Mouse (Mus musculus): ENCODE measurements around the gene Cd79b. TPM values are rescaled to one million over a fixed set of nuclear protein-coding genes. Genes with fewer than 3 reads are reported as not detected.
A peak's percentile ranks its signal among the peaks of the same experiment; 100 is the strongest.

Gene Cd79b
- total and polyA plus RNA-seq, 3 experiments = 0.03 TPM; not detected in 2

DNA sequence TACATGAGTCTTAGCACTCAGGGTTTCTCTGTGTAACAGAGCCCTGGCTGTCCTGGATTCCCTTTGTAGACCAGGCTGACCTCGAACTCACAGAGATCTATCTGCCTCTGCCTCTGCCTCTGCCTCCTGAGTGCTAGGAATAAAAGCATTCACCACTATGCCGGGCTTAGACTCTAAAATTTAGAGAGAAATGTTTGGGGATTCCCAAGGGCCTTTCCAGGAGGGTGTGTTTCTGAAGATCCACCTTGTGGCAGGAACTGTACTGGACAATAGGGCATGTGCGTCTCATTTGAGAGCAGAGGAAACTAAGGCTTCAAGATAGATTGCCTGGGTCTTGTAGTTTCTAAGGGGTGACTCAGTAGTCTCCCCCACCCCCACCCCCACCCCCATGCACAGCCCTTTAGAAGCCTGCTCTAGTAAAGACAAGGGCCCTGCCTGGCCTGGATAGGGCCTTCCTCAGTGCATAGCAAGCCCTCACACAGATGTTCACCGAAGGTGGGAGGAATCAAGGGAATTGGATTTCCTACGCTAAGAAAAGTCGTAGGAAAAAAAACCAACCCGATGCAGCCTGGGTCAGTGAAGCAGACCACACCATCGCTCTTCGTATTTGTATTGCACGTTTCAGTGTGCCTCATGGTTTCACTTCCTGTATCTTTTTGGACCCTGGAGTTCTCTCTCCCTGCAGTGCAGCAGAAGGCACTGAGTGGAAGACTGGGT, 9.1 kb downstream of the Cd79b start:
- H3K4me1 ChIP-seq (ENCODE audit: insufficient read depth, low read depth, low read length) = no peaks in the 10 kb centered on the region; the same call in 1 of the 2 replicates
- no peak for ATAC-seq (ENCODE audit: extremely low read depth, insufficient number of reproducible peaks, low FRiP score, poor library complexity, severe bottlenecking)
- H3K27me3 ChIP-seq (ENCODE audit: insufficient read depth, low read length) = peaks cover 53% of the 10 kb centered on the region
- H3K9me3 ChIP-seq (replicated peaks) = no peaks in the 10 kb centered on the region
- no peak for DNase-seq (ENCODE audit: low spot score)
- H3K4me3 ChIP-seq (ENCODE audit: low read depth, low read length) = no peak overlapping the region
- TF ChIP-seq TAL1 (conservative IDR thresholded peaks at IDR 0.05; ENCODE audit: low read depth, low read length) (no peak), CTCF (IDR thresholded peaks at IDR 0.05; ENCODE audit: low read depth, low read length) (no peak), GATA1 (IDR thresholded peaks at IDR 0.05; ENCODE audit: borderline replicate concordance, low read length) (no peak), POLR2AphosphoS5 (IDR thresholded peaks at IDR 0.05; ENCODE audit: insufficient replicate concordance, low read depth, low read length) (no peak), GATA2 (IDR thresholded peaks at IDR 0.05; ENCODE audit: borderline replicate concordance, low read depth, low read length) (no peak)
- no peaks in the 10 kb centered on the region for H3K36me3 ChIP-seq (replicated peaks)

DNA sequence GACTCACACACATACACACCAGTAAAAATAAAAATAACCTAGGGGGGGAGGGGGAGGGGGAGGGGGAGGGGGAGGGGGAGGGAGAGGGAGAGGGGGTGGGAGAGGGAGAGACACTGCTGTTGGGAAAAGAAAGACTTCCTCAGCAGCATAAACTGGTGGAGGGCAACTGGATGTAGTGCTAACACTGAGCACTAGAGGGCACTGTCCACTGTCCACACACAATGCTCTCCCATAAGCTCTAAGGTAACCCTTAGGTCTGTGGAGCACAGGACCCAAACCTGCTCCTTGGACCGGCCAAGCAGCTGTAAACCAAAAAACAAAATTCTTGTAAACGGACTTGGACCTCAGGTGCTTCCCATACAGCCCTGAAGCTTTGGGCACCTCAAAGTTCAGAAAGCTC, 11.9 kb downstream of the Cd79b start:
- Histone ChIP-seq H3K36me3 (replicated peaks) (no peaks in the 10 kb centered on the region), H3K4me1 (ENCODE audit: insufficient read depth, low read depth, low read length) (no peaks in the 10 kb centered on the region), H3K9me3 (replicated peaks) (no peaks in the 10 kb centered on the region), H3K27me3 (ENCODE audit: insufficient read depth, low read length) (peaks cover 51% of the 10 kb centered on the region), H3K4me3 (ENCODE audit: low read depth, low read length) (no peak overlapping the region)
- TF ChIP-seq TAL1 (conservative IDR thresholded peaks at IDR 0.05; ENCODE audit: low read depth, low read length) (no peak), GATA2 (IDR thresholded peaks at IDR 0.05; ENCODE audit: borderline replicate concordance, low read depth, low read length) (no peak), POLR2AphosphoS5 (IDR thresholded peaks at IDR 0.05; ENCODE audit: insufficient replicate concordance, low read depth, low read length) (no peak), CTCF (IDR thresholded peaks at IDR 0.05; ENCODE audit: low read depth, low read length) (peak; percentile 76), GATA1 (IDR thresholded peaks at IDR 0.05; ENCODE audit: borderline replicate concordance, low read length) (no peak)
- peak; percentile 38 for DNase-seq (ENCODE audit: low spot score)
- ATAC-seq (ENCODE audit: extremely low read depth, insufficient number of reproducible peaks, low FRiP score, poor library complexity, severe bottlenecking) = no peak

DNA sequence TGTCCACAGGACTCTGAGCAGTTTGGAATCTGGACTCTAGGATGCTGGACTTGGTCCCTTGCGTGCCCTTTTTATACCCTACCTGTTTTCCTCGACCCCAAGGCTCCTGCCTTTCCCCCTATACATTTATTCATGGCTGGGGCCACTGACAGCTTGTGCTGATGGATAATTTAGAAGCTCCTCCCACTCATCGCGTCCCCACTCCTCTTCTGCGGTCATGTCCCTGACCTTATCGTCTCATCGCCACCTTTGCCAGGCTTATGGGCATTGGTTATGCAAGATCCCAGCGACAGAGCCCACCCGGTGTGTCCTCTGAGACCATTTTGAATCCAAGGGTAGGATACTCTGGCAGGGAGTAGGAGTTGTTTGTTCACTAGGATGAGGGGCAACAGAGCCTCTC, 12.8 kb downstream of the Cd79b start, which contains the start of gene Gh:
Gene Gh (minus strand): TSS at position 101 of the 400 bp plus-strand sequence.
- no peaks in the 10 kb centered on the region for H3K9me3 ChIP-seq (replicated peaks)
- H3K36me3 ChIP-seq (replicated peaks) = no peaks in the 10 kb centered on the region
- DNase-seq (ENCODE audit: low spot score) (no peak), ATAC-seq (ENCODE audit: extremely low read depth, insufficient number of reproducible peaks, low FRiP score, poor library complexity, severe bottlenecking) (no peak)
- H3K27me3 ChIP-seq (ENCODE audit: insufficient read depth, low read length) = peaks cover 50% of the 10 kb centered on the region
- H3K4me3 ChIP-seq (ENCODE audit: low read depth, low read length) = no peak within 1 kb of the TSS
- no peak for TF ChIP-seq GATA2 (IDR thresholded peaks at IDR 0.05; ENCODE audit: borderline replicate concordance, low read depth, low read length)
- TF ChIP-seq GATA1 (IDR thresholded peaks at IDR 0.05; ENCODE audit: borderline replicate concordance, low read length) = no peak
- TF ChIP-seq TAL1 (conservative IDR thresholded peaks at IDR 0.05; ENCODE audit: low read depth, low read length) = no peak
- H3K4me1 ChIP-seq (ENCODE audit: insufficient read depth, low read depth, low read length) = no peaks in the 10 kb centered on the region

DNA sequence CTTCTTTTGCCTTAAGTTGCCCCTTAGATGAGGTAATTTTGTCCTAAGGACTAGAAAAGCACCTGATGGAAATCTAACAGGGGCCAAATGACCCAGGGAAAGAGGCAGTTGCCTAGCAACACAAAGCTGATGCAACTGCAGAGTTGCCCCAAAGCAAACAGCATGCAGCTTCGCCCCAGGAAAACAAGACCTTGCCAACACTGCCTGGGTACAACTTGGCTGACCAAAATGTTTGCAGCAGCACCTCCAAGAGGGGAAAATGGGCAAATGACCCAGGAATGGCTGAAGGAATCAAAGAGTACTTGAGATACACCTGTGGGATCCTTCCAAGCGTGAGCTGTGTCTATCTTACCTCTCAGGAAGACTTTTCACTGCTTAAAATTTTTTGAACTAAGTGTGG, 22.7 kb downstream of the Cd79b start:
- H3K36me3 ChIP-seq (replicated peaks) = no peaks in the 10 kb centered on the region
- ATAC-seq (ENCODE audit: extremely low read depth, insufficient number of reproducible peaks, low FRiP score, poor library complexity, severe bottlenecking) (no peak), DNase-seq (ENCODE audit: low spot score) (no peak)
- no peaks in the 10 kb centered on the region for H3K9me3 ChIP-seq (replicated peaks)
- peaks cover 6% of the 10 kb centered on the region for H3K4me1 ChIP-seq (ENCODE audit: insufficient read depth, low read depth, low read length)
- H3K4me3 ChIP-seq (ENCODE audit: low read depth, low read length) = no peak overlapping the region
- H3K27me3 ChIP-seq (ENCODE audit: insufficient read depth, low read length) = peaks cover 28% of the 10 kb centered on the region
- TF ChIP-seq POLR2AphosphoS5 (IDR thresholded peaks at IDR 0.05; ENCODE audit: insufficient replicate concordance, low read depth, low read length) (no peak), GATA2 (IDR thresholded peaks at IDR 0.05; ENCODE audit: borderline replicate concordance, low read depth, low read length) (no peak), TAL1 (conservative IDR thresholded peaks at IDR 0.05; ENCODE audit: low read depth, low read length) (no peak), CTCF (IDR thresholded peaks at IDR 0.05; ENCODE audit: low read depth, low read length) (no peak), GATA1 (IDR thresholded peaks at IDR 0.05; ENCODE audit: borderline replicate concordance, low read length) (no peak)

DNA sequence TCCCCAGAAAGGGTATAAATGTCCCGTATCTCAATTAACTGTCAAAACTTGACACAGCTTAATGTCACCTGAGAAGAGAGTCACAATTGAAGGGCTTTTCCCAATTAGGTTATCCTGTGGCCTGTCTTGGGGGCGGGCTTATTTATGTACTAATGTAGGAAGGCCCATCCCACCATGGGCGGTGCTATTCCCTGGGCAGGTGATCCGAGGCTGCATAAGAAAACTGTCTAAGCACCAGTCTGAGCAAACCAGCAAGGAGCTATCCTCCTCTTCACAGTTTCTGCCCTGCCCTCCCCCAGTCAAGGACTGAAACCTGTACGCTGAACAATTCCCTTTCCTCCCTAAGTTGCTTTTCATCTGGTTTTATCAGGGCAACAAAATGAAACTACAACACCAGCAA, 24.2 kb downstream of the Cd79b start:
- peaks cover 40% of the 10 kb centered on the region for H3K27me3 ChIP-seq (ENCODE audit: insufficient read depth, low read length)
- peaks cover 6% of the 10 kb centered on the region for H3K4me1 ChIP-seq (ENCODE audit: insufficient read depth, low read depth, low read length)
- H3K36me3 ChIP-seq (replicated peaks) = no peaks in the 10 kb centered on the region
- TF ChIP-seq POLR2AphosphoS5 (IDR thresholded peaks at IDR 0.05; ENCODE audit: insufficient replicate concordance, low read depth, low read length) = no peak
- TF ChIP-seq GATA2 (IDR thresholded peaks at IDR 0.05; ENCODE audit: borderline replicate concordance, low read depth, low read length) = no peak
- no peak for TF ChIP-seq TAL1 (conservative IDR thresholded peaks at IDR 0.05; ENCODE audit: low read depth, low read length)
- no peak for TF ChIP-seq CTCF (IDR thresholded peaks at IDR 0.05; ENCODE audit: low read depth, low read length)
- TF ChIP-seq GATA1 (IDR thresholded peaks at IDR 0.05; ENCODE audit: borderline replicate concordance, low read length) = no peak
- DNase-seq (ENCODE audit: low spot score) (no peak), ATAC-seq (ENCODE audit: extremely low read depth, insufficient number of reproducible peaks, low FRiP score, poor library complexity, severe bottlenecking) (no peak)
- no peaks in the 10 kb centered on the region for H3K9me3 ChIP-seq (replicated peaks)
- no peak overlapping the region for H3K4me3 ChIP-seq (ENCODE audit: low read depth, low read length)

DNA sequence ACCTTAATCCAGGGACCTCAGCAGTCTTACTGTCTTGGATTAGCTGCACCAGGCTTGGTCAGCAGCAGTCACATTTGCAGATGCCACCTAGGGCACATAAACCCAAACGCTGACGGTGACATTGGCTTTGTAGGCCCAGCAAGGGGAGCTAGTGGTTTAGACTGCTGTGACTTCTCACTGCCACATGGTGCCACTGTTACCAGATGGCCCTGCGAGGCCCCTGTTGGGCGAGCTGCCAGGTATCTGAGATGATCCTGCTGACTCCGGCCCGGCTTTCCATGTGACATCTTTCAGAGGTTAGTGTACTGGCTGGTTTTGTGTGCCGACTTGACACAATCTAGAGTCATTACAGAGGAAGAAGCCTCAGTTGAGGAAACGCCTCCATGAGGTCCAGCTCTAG, 25.2 kb downstream of the Cd79b start:
- peaks cover 49% of the 10 kb centered on the region for H3K27me3 ChIP-seq (ENCODE audit: insufficient read depth, low read length)
- H3K4me3 ChIP-seq (ENCODE audit: low read depth, low read length) = no peak overlapping the region
- no peak for ATAC-seq (ENCODE audit: extremely low read depth, insufficient number of reproducible peaks, low FRiP score, poor library complexity, severe bottlenecking)
- no peak for TF ChIP-seq GATA2 (IDR thresholded peaks at IDR 0.05; ENCODE audit: borderline replicate concordance, low read depth, low read length)
- no peak for TF ChIP-seq CTCF (IDR thresholded peaks at IDR 0.05; ENCODE audit: low read depth, low read length)
- no peak for TF ChIP-seq GATA1 (IDR thresholded peaks at IDR 0.05; ENCODE audit: borderline replicate concordance, low read length)
- no peak for TF ChIP-seq POLR2AphosphoS5 (IDR thresholded peaks at IDR 0.05; ENCODE audit: insufficient replicate concordance, low read depth, low read length)
- no peak for TF ChIP-seq TAL1 (conservative IDR thresholded peaks at IDR 0.05; ENCODE audit: low read depth, low read length)
- DNase-seq (ENCODE audit: low spot score) = no peak
- H3K4me1 ChIP-seq (ENCODE audit: insufficient read depth, low read depth, low read length) = peaks cover 6% of the 10 kb centered on the region
- no peaks in the 10 kb centered on the region for H3K36me3 ChIP-seq (replicated peaks)
- no peaks in the 10 kb centered on the region for H3K9me3 ChIP-seq (replicated peaks)
